Mouse (Mus musculus) gastrocnemius, postnatal 25 days (tissue): ENCODE results near the gene Fhdc1. TPM values are rescaled to one million over a fixed set of nuclear protein-coding genes. Genes with fewer than 3 reads are reported as not detected.
A peak's percentile ranks its signal among the peaks of the same experiment; 100 is the strongest.

Experiments
- DNase-seq: peaks from one replicate; pipeline ENCODE4 v3.0.0; 2022
- total RNA-seq, 2 experiments: library from RNA; stranded (reverse); gene quantifications; 1 replicate in 1 of 2; 2 replicates in 1 of 2; pipeline ENCODE4 v1.2.3; 2021

The Fhdc1 gene
- total RNA-seq, 2 experiments from 2014 or later = 0.13 to 1.1 TPM

DNA sequence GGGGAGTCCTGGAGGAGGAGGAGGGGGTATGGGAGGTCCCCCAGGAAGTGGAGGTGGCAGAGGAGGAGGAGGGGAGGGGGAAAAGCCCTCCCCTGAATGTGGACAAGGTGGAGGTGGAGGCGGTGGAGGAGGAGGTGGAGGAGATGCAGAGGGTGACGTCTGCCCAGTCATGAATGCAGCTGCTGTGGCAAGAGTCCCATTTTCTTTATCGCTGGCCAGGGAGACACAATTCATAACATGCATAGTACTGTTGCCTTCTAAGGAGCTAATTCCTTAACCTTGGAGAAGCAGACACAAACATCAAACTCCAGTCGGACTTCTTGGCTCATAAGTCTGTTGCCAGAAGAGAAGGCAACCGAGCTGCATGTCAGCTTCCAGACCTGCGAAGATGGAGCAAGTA is 5.8 kb downstream of the Fhdc1 start:
- DNase-seq = no peak

DNA sequence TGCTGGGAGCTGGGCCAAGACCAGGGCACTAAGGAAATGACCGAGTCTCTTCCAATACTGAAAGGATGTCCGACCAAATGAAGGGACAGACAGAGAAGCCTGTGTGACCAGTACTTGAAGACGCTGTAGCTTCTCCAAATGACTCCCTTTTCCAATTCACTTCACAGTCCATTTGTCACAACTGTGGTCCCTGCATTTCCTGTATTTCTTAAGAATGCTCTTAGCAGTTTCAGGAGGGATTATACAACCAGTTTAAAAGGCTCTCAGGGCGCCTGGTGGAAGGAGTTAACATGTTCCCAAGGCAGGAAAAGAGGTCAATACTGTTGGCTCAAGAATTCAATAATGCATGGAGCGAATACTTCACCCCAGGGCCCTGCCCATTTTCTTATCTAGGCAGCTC is 7.3 kb downstream of the Fhdc1 start:
- DNase-seq = no peak

DNA sequence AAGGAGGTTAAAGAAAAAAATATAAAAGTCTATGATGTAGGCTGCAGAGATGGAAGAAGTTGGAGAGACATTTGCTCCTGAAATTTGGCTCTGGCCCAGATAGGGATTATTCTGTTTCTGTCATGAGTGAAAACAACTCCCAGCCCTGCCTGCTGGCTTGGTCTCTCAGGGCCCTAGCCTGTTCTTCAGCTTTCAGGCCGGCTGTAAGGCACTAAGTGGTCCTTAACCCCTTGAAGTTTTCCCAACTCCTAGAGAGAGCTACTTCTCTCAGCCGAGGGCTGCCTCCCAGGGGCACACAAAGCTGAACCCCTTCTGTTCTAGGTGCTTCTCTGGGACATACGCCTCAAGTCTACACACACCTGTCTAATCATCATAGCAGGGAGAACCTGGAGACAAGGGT is 7.7 kb downstream of the Fhdc1 start:
- no peak for DNase-seq

DNA sequence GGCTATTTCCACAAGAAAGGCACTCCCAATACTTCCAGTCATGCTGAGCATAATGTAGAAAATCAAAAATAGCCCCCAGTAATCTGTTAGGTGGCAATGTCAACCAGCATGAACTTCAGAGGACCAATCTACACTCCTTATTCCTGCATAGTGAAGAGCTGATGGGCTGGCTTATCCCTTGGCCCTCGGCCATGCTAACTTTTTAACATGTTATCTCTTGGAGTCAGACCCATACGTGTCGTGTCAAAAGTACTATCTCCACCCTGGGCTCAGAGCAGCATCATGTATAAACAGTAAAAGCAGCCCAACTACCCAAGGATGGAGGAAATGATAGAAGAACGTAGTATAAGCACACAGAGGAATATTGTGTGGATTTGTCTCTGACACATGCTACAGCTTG is 9.1 kb downstream of the Fhdc1 start:
- DNase-seq = no peak

DNA sequence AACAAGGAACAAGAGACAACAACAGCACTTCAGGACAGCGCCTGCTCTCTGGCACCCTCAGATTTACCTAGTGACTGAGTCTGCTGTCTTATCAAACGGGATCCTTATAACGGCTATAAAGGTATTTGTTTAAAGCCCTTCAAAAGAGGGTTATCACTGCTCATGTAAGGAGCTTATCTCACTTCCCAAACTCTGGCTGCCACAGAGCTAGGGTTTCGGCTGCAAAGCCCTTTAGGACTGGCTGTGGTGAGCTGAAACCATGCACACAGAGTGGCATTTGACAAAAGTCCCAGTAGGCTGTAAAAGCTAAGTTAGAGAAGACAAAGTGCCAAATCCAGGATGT is 12.1 kb downstream of the Fhdc1 start:
- no peak for DNase-seq

DNA sequence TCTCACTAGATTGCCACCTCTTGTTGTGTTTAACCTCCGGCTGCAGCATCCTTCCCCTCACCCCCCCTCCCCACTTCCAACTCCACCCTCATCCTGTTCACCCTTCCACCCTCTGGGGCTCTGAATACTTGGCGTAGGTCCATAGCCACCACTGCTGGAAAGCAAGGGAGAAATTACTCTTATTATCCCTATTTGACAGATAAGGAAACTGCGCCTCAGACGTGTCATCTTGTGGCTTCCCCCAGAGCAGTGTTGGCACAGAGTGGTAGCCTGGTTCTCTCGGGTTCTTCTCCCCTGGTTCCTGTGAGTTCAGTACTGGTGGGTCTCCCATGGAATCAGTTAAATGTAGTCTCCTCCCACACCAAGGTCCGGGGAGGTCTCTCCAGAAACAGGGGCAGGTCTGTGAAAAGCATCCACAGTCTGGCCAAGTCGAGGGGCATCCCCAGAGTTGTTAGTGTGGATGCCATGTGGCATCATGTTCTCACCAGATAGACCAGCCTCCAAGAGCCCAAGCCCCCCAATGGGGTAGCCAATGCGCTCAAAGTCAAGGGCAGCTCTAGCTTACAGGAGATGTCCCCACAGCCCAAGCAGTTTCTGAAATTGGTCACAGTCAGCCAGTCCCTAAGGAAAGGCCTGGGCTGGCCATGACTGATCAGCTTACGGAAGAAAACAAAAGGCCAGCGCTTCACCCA is 12.7 kb downstream of the Fhdc1 start:
- no peak for DNase-seq

DNA sequence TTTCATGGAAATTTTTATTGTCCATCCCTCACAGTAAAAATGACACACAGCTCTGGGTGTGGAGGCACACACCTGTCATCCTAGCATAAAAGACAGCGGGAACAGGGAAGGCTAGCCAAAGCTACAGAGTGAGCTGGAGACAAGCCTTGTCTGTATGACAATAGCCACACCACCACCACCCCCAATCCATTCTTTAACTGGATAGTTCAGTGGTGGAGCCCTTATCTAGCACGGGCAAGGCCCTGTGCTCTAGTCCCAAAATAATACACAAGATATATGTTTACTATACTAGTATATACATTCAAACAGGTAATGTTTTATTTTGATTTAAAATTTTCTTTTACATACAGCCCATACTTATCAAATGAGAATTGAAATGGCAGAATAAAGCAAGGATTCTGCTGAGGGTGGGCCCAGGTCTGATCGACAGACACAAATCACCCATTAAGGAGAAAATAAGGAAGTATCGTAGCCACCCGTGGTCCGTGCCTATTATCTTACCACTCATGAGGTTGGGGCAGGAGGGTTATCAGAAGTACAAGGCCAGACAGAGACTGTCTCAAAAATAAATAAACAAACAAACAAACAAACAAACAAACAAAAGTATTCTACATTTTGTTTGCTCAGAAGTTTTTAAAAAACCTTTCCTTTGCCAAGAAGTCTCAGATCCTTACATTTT is 14.3 kb downstream of the Fhdc1 start:
- DNase-seq = no peak

DNA sequence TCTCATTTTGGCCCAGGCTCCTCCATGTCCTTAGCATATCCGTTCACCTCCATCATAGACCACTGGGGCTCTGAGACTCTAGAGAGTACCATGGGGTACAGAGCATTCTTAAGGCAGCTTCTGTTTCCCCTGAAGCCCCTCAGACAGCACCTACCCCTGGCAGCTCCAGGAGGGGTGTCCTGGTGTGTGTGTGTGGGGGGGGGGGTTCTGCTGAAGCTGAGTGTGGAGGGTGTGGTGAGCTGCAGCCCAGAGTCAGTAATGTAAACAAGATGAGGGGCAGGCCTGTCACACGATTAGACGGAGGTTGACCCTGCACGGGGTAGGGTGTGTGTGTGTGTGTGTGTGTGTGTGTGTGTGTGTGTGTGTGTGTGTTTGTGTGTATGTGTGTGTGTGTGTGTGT is 18.5 kb downstream of the Fhdc1 start:
- no peak for DNase-seq

DNA sequence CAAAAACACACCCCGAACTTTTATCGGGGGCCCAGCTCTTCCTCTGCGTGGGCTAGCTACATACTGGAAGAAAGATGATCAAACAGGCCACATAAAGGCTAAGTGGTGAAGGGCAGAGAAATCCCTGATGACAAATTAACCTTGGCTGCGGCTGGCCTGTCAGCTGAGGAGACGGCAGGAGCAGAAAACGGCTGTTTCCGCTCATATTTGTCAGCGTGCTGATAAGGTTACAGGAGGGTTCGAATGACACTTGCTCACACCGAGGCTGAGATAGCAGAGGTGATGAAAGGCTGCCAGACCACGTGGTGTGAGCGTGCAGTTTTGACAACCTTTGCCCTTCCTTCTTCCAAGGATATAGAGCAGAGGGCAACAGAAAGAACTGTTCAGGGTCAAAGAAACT is 19.3 kb downstream of the Fhdc1 start:
- no peak for DNase-seq

DNA sequence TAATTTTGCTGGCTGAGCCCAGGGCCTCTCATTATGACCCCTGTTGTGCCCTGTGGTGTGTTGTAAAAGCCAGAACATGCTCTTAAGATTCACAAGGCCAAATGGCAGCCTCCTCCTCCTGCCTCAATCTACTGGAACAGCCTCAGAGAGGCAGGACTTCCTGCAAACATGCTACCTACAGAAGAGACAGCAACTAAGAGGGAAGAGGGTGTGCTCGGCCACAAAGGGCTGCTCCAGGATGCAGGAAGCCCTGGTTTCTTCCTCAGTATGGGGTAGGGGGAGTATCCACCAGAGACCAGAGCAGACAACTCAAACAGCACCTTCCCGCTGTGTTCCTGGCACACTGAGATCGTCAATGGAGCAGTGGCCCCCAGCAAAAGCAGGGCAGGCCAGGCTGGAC is 19.7 kb downstream of the Fhdc1 start:
- no peak for DNase-seq

DNA sequence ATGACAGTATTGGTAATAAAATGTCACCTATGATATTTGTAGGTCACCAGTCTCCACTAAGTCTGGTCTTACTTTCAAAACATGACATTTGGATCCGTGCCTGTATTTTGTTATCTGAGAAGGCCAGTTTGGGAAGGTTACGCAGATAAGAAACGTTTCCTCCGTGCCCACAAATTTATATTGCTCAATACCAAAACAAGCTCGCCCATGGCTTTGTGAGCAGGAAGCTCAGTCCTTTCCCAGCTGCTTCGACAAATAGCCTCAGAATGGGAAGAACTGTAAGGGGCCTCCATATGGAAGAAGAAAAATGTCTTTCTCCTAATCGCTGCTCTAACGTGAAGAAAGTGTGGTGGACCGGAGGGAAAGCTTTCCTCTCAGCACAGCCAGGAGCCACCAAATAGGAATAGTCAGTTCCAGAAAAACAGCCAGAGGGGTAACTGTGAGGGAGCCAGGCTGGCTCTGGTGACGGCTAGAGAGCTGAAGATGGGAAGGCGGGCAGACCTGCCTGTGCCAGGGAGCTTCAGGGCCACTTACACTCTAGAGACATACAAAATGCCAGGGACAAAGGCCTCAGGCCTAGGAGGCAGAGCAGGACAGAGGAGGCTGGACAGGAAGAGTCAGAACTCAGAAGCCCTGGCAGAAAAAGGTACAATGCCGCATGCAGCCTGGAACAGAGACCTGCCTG is 24.4 kb downstream of the Fhdc1 start:
- DNase-seq = no peak

DNA sequence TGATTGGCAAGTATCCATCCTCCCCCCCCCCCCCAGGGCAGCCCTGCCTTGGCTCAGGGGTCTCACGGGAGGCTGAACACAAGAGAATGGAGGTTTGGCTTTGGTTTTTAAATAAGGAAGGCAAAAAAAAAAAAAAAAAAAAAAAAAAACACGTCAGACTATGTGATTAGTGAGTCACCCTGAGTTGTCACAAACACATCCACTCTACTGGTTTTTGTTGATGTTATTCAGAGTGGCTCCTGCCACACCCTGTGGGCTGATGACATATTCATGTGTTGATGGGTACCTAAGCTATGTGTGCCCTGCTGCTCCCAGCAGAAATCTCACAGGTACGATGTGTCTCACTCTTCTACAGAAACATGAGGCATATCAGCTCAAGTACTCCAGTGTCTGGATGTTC is 29.6 kb downstream of the Fhdc1 start:
- DNase-seq = no peak

DNA sequence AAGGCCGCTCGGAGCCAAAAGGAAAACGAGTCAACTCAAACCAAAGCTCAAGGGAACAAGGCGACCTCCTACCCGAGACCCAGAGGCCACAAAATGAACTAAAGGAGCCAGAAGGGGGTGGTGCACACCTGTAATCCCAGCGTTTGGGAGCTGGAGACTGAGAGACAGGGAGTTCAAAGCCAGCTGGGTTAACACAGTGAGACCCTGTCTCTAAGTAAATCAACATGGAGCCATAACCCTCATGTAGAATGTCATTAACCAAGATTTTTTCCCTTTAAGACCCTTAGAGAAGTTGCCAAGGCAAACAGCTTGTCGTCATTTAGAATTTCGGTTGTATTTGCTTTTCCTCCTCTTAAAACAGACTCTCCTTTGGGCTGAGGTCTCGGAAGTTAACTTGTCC is 31.2 kb downstream of the Fhdc1 start:
- no peak for DNase-seq

DNA sequence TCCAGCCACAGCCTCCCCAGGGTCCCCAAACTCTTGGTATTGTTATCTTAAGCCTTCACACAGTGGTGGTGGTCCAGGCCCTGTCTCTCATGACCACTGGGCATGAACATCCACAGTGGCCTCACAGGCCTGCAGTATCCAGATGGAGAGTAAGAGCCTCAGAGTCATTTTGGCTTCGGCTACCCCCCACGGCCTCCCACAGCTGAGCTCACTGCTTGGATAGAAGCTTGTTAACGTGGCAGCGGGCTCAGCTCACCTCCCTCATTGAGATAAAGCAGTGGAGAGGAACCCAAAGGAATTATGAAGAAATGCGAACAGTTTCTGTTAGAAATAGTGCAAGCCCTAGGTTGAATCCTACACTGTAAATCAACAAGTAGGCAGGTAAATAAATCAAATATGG is 32.4 kb downstream of the Fhdc1 start:
- DNase-seq = no peak

DNA sequence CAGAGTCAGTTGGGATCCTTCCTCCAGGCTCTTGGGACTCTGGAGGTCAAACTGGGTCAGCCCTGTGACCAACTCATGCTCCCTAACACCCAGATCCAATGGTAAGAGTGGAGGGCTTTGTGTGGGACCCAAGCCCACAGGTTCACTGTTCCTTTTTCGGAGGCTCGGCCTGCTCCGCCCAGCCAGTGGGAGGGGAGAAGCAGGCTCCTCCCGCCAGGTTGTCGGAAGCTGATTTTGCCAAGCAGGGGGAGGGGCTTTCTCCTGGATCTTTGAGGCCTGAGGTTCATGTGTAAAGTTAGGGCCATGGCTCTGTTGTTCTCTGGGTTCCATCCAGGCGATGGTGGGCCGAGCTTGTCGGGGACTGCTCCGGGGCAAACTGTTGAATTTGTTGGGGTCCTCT is 34.4 kb downstream of the Fhdc1 start:
- DNase-seq = no peak

DNA sequence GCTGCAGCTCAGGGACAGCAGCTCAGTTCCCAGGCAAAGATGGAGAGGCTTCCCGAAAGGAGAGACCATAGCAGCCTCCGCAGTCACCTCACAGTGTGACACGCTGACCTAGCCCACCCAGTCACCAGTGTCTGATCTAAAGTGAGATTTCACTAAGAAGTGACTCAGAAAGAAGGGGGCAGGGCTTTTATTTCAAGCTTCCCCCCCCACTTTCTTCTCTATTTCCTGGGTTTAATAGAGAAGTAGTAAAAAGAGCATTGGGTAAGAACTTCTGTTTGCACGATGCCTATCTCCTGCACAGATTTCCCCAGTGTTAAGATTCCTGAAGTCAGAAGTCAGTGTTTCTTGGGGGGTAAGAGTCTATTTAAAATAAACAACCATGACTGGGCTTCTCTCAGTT is 37.3 kb downstream of the Fhdc1 start:
- DNase-seq = no peak

DNA sequence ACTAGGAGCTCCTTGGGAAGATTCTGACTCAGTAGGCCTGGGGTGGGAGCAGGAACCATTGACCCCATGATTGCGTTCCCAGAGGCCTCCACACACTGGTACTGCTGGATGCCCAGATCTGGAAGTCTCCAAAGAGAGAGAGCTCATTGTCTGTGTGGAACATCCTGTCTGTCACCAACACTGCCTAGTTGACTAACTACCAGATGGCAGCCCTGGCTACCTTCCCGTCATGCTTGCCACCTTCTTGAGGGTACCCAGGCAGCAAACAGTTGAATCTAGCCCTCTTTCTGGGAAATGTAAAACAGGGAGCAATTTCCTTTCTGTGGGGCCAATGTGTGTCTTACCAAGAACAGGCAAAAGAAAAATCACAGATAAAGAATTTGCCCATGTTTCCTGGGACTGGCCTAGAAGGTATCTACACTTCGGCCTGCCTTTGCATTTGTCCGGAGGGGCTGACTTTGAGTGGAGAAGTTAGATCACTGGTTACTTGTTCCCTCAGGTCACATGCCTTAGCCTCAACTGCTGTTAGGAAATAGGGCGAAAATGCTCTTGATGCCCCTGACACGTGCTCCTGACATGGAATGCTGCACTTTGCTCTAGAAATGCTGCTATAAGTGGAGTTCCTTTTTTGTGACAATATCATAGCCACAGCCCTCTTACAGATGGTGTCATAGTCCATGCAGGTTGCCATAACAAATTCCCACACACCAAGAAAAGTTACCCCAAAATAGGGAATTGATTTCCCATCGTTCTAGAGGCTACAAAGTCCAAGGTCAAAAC is 40.6 kb downstream of the Fhdc1 start:
- no peak for DNase-seq

DNA sequence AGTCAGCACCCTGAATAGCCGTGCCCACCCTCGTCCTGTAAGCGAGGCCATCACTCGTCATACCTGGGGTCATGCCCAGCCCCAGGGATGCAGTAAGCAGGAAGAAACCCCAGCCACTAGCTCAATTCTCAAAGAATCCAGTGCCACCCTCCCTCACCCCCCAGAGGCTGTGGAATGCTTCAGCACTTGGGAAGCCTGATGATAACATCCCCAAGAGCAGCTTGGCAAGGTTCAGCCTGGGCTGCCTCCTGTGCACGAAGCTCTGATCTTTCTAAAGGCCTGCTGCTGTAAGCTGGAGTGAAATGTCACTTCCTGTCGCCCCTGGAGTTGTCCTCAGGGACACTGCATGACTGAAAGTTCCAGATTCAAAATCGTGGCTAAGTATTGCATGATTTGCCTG is 41.4 kb downstream of the Fhdc1 start:
- no peak for DNase-seq

DNA sequence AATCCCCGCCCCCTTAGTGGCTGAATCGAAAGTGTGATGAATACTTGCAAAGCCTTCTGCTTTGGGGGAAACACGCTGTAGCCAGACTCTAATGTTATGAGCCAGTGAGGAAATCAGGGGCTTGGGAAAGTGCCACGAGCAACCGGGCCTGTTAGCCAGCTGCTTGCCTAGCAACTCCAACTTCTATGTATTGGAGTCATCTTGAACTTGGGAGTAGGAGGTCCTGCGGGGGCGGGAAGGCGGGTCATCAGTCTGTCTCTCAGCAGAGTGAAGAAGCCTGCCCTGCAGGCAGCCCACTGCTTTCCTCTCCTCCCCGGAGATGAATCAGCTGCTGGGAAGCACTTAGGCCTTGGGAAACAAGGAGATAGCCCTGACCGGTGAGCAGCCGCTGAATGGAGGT is 42.1 kb downstream of the Fhdc1 start:
- DNase-seq = peak; percentile 40

DNA sequence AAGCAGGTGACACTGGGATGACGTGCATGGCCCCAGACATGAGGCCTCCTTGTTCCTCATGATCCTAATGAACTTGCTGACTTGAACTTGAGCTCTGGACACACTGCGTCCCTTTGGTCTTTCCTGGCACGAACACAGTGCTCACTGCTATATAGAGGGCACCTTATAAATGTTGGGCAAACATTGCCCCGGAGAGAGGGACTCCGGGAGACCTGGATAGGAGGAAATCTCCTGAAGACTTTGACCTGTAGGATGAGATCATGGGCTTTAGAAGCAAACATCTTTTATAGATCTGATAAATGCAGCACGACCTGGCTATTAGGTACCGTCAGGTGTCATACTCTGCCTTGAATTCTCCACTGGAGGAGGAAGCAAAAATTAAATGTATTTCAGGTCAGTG is 43.3 kb downstream of the Fhdc1 start:
- no peak for DNase-seq

DNA sequence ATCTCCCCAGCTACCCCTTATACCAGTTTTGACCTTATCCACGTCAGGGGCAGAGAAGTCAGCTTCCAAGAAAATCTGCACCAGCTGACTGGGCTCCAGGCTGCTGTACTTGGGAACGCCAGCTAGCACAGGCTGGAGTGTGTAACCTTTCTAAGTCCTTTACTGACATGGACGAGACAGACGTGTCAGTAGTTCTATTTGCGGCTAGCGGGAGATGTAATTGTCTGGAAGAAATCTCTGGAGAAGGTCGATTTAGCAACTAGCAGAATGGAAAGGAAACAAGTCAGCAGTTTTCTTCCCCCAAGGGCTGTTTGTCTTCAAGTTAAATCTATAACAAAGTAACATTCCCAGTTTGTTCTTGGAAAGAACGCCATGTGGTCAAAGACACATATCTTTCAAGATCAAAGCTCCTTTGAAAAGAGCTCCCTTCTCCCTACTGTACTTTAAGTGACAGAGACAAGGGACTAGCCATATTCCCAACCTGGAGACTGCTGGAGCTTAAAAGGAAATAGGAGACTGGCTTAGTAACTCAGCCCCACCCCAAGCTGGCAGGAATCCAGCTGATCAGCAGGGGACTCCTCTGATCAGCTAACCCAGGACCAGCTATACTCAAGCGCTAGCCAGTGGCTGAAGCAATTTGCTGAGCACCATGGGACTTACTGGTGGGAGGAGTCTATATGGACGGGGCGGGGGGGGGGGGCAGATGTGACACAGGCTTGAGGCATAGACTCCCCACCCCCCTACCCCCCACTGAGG is 44.8 kb downstream of the Fhdc1 start:
- DNase-seq = no peak

DNA sequence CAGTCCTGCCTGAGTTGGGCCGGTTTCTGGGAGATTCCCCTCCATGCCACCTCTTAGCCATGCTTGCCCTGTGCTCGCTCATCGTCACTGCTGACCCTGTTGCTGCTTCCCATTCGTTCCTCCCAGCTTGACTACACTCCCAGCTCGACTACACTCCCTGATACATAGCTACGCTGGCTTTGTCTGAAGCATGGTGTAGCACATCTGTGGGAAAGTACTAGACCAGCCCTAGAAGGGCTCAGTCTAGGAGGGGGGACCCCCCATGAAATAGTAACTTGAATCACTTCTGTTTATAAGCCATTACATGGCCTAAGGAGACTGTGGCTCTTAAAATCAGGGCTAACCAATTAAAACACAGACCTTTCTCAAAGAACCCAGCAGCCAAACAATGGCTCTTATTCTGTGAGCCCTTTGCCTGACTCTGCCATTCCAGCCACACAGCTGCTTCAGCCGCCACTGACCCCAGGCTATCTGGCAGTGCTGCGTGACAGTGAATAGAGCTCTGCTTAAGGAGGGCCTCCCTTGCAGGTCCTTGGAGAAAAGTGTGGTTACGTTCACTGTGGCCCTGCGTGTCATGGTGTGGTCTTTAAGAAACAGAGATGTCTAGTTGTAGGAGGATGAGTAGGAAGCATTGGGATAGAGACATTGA is 47.3 kb downstream of the Fhdc1 start:
- no peak for DNase-seq
